Mouse (Mus musculus) activated CD4-positive, CD25-positive, alpha-beta regulatory T cell (primary cell): ENCODE measurements around the gene 4933405O20Rik. TPM values are rescaled to one million over a fixed set of nuclear protein-coding genes. Genes with fewer than 3 reads are reported as not detected.

Source experiments
- polyA plus RNA-seq, 2 experiments: library from polyadenylated mRNA; unstranded; fragments of 100-300 nt; shearing (Covaris generic); gene quantifications; one replicate each; pipeline ENCODE4 v1.2.1; 2017

4933405O20Rik gene
- not detected for polyA plus RNA-seq

DNA sequence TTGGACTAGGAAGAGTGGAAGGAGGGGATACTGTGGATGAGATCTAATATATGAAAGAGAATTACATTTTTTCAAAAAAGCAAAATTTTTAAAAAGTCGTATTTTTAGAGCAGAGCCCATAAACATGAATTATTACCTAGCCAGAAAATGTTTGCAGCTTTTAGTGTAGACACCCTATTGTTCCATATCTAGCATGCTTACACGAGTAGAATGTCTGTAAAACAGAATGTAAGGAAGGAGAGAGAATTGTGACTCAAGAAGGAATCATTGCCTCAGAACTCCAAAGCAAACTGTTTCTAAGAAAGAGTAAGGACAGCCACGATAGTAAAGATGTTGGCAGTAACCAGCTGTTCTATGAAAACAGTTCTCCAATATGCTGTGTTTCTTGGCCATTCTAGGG lies at the start of gene 4933405O20Rik:
4933405O20Rik (plus strand) TSS at position 301 of the 400 bp plus-strand sequence.

